Mouse (Mus musculus) heart, embryonic 11.5 days (tissue): ENCODE data around the gene Mmp23. TPM values are rescaled to one million over a fixed set of nuclear protein-coding genes. Genes with fewer than 3 reads are reported as not detected.
"Not testable (repeated sequence)": the region's sequence is repeated elsewhere in the genome, so short reads cannot be mapped to it uniquely, and the experiment has no call there.

Experiments used
- ATAC-seq: fragments of 200-750 bp; cut with Nextera tagmentation; replicated peaks from 2 replicates; pipeline ENCODE4 v1.8.0; 2017; ENCODE audit warnings: moderate library complexity; ENCODE audit not compliant: insufficient number of reproducible peaks, low FRiP score, low TSS enrichment
- H3K27ac ChIP-seq: fragments of 300-500 bp; sonication (generic); 2 replicates; pipeline ENCODE4 v1.5.1; 2014; ENCODE audit warnings: mild to moderate bottlenecking, low read depth, low read length
- H3K27me3 ChIP-seq: fragments of 300-500 bp; sonication (generic); 2 replicates; pipeline ENCODE4 v1.6.1; 2014; ENCODE audit warnings: mild to moderate bottlenecking, low read length, mixed read lengths; ENCODE audit not compliant: control insufficient read depth, insufficient read depth
- H3K36me3 ChIP-seq: fragments of 300-500 bp; sonication (generic); 2 replicates; pipeline ENCODE4 v1.6.1; 2014; ENCODE audit warnings: mild to moderate bottlenecking, low read length, moderate library complexity, mixed read lengths; ENCODE audit not compliant: control insufficient read depth, insufficient read depth
- H3K4me1 ChIP-seq: fragments of 300-500 bp; sonication (generic); 2 replicates; pipeline ENCODE4 v1.6.1; 2014; ENCODE audit warnings: low read length; ENCODE audit not compliant: control insufficient read depth, insufficient read depth
- H3K4me2 ChIP-seq: fragments of 300-500 bp; sonication (generic); 2 replicates; pipeline ENCODE4 v1.6.1; 2014; ENCODE audit warnings: mild to moderate bottlenecking, moderate library complexity
- H3K4me3 ChIP-seq: fragments of 300-500 bp; sonication (generic); 2 replicates; pipeline ENCODE4 v1.5.1; 2014; ENCODE audit warnings: low read depth, low read length
- H3K9ac ChIP-seq: fragments of 300-500 bp; sonication (generic); 2 replicates; pipeline ENCODE4 v1.6.1; 2014; ENCODE audit warnings: mild to moderate bottlenecking, low read depth, low read length, moderate library complexity
- H3K9me3 ChIP-seq: fragments of 300-500 bp; sonication (generic); replicated peaks from 2 replicates; pipeline ENCODE4 v1.6.1; 2016; ENCODE audit warnings: low read length; ENCODE audit not compliant: control insufficient read depth
- WGBS: fragments of 180-500 bp; shearing (Covaris S2); extraction: QIAGEN DNeasy Blood & Tissue Kit; methylation state at CpG from one replicate; pipeline ENCODE4 v1.1.7; 2014; ENCODE audit not compliant: insufficient replicate concordance; 5-methylcytosine and 5-hydroxymethylcytosine counted together
- polyA plus RNA-seq: library from polyadenylated mRNA; unstranded; fragments of >200 nt; fragmentation: Nextera tagmentation; extraction: Ambion mirVana; gene quantifications from 2 replicates; pipeline ENCODE4 v1.2.1, GENCODE M21; 2014

Mmp23 gene
- polyA plus RNA-seq, 1 experiment from 2014 or later, result 53.5 TPM

DNA sequence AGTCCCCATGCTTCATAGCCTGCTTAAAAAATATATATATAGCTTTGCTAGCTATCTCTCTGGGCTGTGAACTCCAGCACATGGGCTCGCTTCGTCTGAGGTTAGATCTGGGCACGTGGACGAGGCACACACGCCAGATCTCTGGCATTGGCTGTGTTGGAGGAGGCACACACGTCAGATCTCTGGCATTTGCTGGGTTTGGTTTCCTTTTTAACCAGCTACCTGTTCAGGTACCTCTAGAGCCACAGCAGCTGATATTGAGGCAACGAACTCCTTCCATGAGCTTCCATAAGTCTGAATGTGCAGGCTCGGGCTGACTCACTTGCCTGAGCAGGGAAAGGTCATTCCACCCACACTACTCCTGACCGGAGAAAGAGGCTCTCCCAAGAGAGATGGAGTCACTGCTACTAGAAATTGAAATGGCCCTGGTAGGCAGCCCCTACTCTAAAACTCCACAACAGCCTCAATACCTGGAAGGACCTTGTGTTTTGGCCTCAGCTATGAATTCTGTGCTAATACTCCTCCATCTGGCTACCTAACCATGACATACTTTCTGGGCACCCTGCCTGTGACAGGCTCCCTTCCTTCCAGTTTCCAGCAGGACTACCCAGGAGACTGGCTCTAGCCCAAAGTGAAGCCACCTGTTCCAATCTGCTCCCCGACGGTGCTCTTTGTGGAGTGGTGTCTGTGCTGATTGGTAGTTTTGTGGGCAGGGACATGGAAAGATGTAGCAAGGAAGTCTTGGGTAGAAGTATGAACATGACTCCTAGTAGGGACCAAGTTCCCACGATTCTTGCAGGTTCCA is 37.6 kb upstream of the Mmp23 start:
- Histone ChIP-seq H3K27me3 (peaks cover 21% of the 10 kb centered on the region), H3K4me3 (no peak overlapping the region), H3K27ac (no peak overlapping the region), H3K36me3 (no peaks in the 10 kb centered on the region), H3K9ac (no peak overlapping the region), H3K4me1 (no peaks in the 10 kb centered on the region), H3K9me3 (no peaks in the 10 kb centered on the region), H3K4me2 (no peak overlapping the region)
- no peak for ATAC-seq
- 76% methylated on average over 12 of the region's 12 CpGs for WGBS

DNA sequence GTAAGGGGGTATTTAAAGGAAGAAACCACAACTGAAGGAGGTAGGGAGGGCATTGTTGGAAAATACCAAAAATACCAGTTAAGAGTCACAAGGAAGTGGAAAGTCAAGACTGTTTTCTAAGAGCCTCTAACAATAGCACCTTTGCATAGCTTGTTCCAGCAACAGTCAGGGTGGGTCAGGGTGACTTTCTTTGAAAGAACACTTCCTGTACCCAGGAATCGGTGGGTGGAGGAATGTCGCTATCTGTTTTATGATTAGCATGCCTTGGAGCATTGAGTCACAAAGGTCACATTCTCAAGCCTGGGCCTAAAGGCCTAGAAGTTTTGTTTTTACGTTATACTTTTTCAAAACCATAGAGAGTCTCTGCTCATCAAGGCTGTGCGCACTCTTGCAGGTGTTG is 34.6 kb upstream of the Mmp23 start:
- not testable (repeated sequence) for H3K9me3 ChIP-seq, H3K27ac ChIP-seq, H3K36me3 ChIP-seq, ATAC-seq, H3K9ac ChIP-seq, H3K4me1 ChIP-seq, H3K4me3 ChIP-seq, H3K27me3 ChIP-seq, H3K4me2 ChIP-seq
- WGBS, result 64% methylated on average over 4 of the region's 4 CpGs

DNA sequence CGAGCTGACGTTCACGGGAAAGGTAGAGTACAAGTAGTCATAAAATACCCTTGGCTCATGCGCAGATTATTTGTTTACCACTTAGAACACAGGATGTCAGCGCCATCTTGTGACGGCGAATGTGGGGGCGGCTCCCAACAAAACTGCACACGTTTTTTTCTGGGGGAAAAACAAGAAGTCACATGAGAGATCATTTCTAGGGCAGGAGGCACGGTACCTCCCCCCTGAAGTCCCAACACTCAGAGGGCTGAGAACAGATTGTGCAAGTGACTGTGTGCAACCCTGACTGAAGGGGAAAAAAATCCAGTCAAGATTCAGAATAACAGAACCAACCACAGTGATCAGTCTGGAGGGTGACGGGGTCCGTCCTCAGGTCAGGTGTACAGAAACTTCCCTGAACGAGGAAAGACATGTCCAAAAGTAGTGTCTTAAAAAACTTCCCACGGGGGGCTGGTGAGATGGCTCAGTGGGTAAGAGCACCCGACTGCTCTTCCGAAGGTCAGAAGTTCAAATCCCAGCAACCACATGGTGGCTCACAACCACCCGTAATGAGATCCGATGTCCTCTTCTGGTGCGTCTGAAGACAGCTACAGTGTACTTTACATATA is 30.6 kb upstream of the Mmp23 start:
- 83% methylated on average over 16 of the region's 19 CpGs for WGBS

DNA sequence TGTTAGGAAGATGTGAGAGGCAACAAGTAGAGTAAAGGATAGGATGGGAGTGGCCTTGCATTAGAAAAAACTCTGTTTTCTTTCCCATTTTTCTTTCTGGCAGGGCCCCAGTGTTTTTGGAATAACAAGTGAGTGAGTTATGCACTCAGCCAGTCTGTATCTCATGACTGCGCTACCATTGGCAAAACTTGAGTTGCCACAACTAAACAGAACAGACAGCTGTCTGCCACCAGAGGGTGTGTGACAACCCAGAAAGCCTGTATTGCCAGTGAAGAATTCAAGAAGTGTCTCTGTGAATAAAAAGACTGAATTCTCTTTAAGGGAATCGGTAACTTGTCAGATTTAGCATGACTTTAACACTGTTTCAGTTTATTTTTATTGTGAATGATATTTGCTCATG is 22.8 kb upstream of the Mmp23 start:
- Histone ChIP-seq H3K36me3 (no peaks in the 10 kb centered on the region), H3K9ac (no peak overlapping the region), H3K4me3 (no peak overlapping the region), H3K4me2 (no peak overlapping the region), H3K27me3 (no peaks in the 10 kb centered on the region), H3K27ac (no peak overlapping the region), H3K9me3 (no peaks in the 10 kb centered on the region), H3K4me1 (no peaks in the 10 kb centered on the region)
- WGBS, result 79% methylated on average over 2 of the region's 2 CpGs
- no peak for ATAC-seq

More for the DNA sequence above, 30.6 kb upstream of the Mmp23 start:
- H3K4me2 ChIP-seq, H3K36me3 ChIP-seq, ATAC-seq, H3K27ac ChIP-seq, H3K9me3 ChIP-seq, H3K4me3 ChIP-seq, H3K9ac ChIP-seq, H3K4me1 ChIP-seq, H3K27me3 ChIP-seq: not testable (repeated sequence)

DNA sequence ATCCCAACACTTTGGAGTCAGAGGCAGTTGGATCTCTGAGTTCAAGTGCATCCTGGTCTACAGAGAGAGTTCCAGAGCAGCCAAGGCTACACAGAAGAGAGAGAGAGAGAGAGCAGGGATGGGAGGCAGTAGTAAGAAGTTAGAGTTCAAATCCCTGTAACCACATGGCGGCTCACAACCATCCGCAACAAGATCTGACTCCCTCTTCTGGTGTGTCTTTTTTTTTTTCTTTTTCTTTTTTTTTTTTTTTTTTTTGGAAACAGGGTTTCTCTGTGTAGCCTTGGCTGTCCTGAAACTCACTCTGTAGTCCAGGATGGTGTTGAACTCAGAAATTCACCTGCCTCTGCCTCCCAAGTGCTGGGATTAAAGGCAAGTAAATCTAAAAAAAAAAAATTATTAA is 18.9 kb upstream of the Mmp23 start:
- no peak overlapping the region for H3K27ac ChIP-seq
- no peaks in the 10 kb centered on the region for H3K9me3 ChIP-seq
- H3K4me2 ChIP-seq, result no peak overlapping the region
- H3K27me3 ChIP-seq, result no peaks in the 10 kb centered on the region
- peaks cover 6% of the 10 kb centered on the region for H3K4me1 ChIP-seq
- no peak for ATAC-seq
- H3K9ac ChIP-seq, result no peak overlapping the region
- no peaks in the 10 kb centered on the region for H3K36me3 ChIP-seq
- H3K4me3 ChIP-seq, result no peak overlapping the region
- WGBS, result 53% methylated on average over 2 of the region's 2 CpGs

DNA sequence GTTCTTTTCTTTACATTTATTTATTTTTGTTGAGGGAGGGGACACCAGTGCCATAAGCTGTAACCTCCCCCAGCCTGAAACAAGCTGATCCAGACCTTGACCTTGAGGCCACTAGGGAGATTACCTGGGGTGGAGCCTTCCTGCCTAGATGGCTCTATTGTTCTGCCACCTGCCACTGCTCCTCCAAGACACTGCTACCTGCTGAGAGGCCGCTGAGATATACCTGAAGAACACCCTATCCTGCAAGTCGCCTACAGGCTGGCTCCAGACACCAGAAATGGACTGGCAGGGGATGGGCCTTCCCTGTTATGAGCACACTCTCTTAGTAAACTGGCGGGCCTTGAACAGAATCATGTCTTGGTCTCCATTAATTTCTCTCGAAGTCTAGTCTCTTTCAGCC is 17.1 kb upstream of the Mmp23 start:
- 62% methylated on average over 4 of the region's 4 CpGs for WGBS

DNA sequence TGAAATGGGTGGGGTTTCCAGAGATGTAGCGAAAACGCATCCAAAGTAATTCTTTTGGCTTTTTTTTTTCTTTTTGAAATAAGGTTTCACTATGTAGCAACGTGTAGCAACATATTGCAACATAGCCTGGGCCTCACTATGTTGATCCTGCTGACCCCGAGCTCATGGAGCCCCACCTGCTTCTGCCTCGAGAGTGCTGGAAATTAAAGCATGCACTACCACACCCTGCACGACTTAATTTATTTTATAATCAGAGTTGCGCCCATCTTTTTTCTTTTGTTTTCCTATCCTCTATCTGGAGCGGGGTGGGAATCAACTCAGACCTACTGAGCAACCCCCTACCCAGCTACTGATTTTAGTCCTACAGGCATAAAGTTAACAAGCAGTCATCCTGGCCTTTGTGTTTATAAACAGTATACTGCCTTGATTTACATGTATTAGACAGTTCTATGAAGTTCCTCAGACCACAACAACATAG is 16.5 kb upstream of the Mmp23 start:
- peak; percentile 8; the same call in 1 of the 2 replicates for ATAC-seq
- Histone ChIP-seq H3K36me3 (no peaks in the 10 kb centered on the region), H3K9ac (0 out of 2 replicates have a peak overlapping the region, but pooled peaks have one; percentile 22), H3K9me3 (no peaks in the 10 kb centered on the region), H3K27ac (no peak overlapping the region), H3K4me2 (peak overlapping the region; percentile 97), H3K4me3 (peak overlapping the region; percentile 74), H3K27me3 (no peaks in the 10 kb centered on the region), H3K4me1 (peaks cover 6% of the 10 kb centered on the region)
- WGBS, result 4% methylated on average over 8 of the region's 8 CpGs

More for the DNA sequence above, 17.1 kb upstream of the Mmp23 start:
- not testable (repeated sequence) for H3K27ac ChIP-seq, H3K4me3 ChIP-seq, H3K4me2 ChIP-seq, H3K27me3 ChIP-seq, H3K36me3 ChIP-seq, ATAC-seq, H3K4me1 ChIP-seq, H3K9ac ChIP-seq, H3K9me3 ChIP-seq

DNA sequence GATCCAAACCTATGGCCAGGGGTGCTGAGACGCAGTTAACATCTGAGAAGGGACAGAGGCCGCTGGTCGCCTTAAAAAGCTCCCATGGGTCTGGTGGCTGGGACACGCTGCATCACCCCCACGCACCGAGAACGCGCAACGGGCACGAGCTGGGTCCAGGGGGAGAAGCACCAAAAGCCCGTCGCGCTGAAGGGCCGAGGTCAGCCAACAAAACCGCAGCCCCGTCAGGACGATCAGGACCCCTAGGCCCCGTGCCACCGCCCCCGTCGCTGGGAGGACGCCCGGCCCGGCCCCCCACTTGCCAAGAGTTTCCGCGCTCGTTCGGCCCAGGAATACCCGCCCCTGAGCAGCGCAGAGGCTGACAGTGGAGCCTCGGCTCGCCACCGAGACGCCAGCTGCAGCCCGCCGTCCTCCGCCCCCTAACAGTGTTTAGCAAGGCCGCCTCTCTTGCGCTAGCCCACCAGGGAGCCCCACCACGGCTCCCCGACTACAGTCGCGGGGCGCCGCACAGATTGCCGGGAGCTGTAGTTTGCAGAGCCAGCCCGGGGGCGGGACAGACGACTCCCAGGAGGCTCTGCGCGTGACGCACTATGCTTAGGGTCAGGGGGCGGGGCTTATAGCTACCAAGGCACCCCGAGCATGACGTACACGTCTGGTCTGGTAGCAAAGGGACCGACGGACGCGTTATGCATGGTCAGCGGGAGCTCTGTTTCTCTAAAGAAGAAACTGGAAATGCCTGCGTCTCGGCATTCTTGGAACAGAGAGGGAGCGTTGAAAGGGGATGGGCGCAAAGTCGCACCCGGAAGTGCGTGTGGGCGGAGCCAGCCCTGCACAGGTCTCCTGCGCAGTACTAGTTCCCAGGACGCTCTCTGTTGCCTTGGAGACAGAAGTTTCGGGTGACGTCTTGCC is 15.8 kb upstream of the Mmp23 start, which contains the start of gene Mib2:
TSS of gene Mib2 (minus strand) at position 510 of the 909 bp plus-strand sequence.
- WGBS, result under 1% methylated on average over 67 of the region's 73 CpGs
- peaks cover 6% of the 10 kb centered on the region for H3K4me1 ChIP-seq
- no peaks in the 10 kb centered on the region for H3K9me3 ChIP-seq
- peak within 1 kb of the TSS; percentile 74 for H3K4me3 ChIP-seq
- H3K4me2 ChIP-seq, result peak within 1 kb of the TSS; percentile 97
- H3K9ac ChIP-seq, result peak within 1 kb of the TSS; percentile 75
- peak within 1 kb of the TSS; percentile 42 for H3K27ac ChIP-seq
- no peaks in the 10 kb centered on the region for H3K36me3 ChIP-seq
- ATAC-seq, result peak; percentile 99
- no peaks in the 10 kb centered on the region for H3K27me3 ChIP-seq
